Mouse (Mus musculus) adrenal gland, adult 8-10 months (tissue): ENCODE measurements around the gene Dpp10. TPM values are rescaled to one million over a fixed set of nuclear protein-coding genes. Genes with fewer than 3 reads are reported as not detected.

Experiments
- DNase-seq: peaks from one replicate; pipeline ENCODE4 v3.0.0; 2022
- total RNA-seq, 4 experiments: library from RNA; stranded (reverse); gene quantifications; 2 replicates each; pipeline ENCODE4 v1.2.4; 2022

Dpp10 gene
- under 1 TPM; 0.27 to 0.58 (median 0.33) TPM for total RNA-seq

- no peak for DNase-seq
These were observed at the start of gene Dpp10 for GRCm38 (mm10) chr1:124044925-124045640. TSS of gene Dpp10 (minus strand) at chr1:124045559.

GRCm38 (mm10) chr1:124048544-124048943 lies 3.2 kb upstream of the Dpp10 start:
- no peak for DNase-seq

GRCm38 (mm10) chr1:124045761-124046300 lies 472 bp upstream of the Dpp10 start:
- DNase-seq = no peak

GRCm38 (mm10) chr1:124044161-124044560 lies 1.2 kb downstream of the Dpp10 start:
- DNase-seq = no peak

GRCm38 (mm10) chr1:124043421-124043820 lies 1.9 kb downstream of the Dpp10 start:
- DNase-seq = no peak

GRCm38 (mm10) chr1:124041559-124041958 lies 3.8 kb downstream of the Dpp10 start:
- DNase-seq = no peak

- DNase-seq = no peak
These were observed 9.9 kb downstream of the Dpp10 start for GRCm38 (mm10) chr1:124035306-124035990.

- no peak for DNase-seq
These were observed 12.7 kb downstream of the Dpp10 start for GRCm38 (mm10) chr1:124032677-124033076.

- no peak for DNase-seq
These were observed 13.4 kb downstream of the Dpp10 start for GRCm38 (mm10) chr1:124031968-124032367.

GRCm38 (mm10) chr1:124002797-124003196 lies 42.6 kb downstream of the Dpp10 start:
- DNase-seq = no peak

- DNase-seq = no peak
These were observed 49.6 kb downstream of the Dpp10 start for GRCm38 (mm10) chr1:123995780-123996179.

- DNase-seq = no peak
These were observed 59.9 kb downstream of the Dpp10 start for GRCm38 (mm10) chr1:123985324-123986024.

- DNase-seq = no peak
These were observed 66.8 kb downstream of the Dpp10 start for GRCm38 (mm10) chr1:123978597-123978996.

- DNase-seq = no peak
These were observed 70.7 kb downstream of the Dpp10 start for GRCm38 (mm10) chr1:123974621-123975020.

- DNase-seq = no peak
These were observed 99.2 kb downstream of the Dpp10 start for GRCm38 (mm10) chr1:123946149-123946548.

GRCm38 (mm10) chr1:123940826-123941225 lies 104.5 kb downstream of the Dpp10 start:
- no peak for DNase-seq

- DNase-seq = no peak
These were observed 111.3 kb downstream of the Dpp10 start for GRCm38 (mm10) chr1:123933812-123934727.

GRCm38 (mm10) chr1:123928003-123928370 lies 117.4 kb downstream of the Dpp10 start:
- DNase-seq = no peak

GRCm38 (mm10) chr1:123927278-123928002 lies 117.9 kb downstream of the Dpp10 start:
- no peak for DNase-seq

- no peak for DNase-seq
These were observed 120.5 kb downstream of the Dpp10 start for GRCm38 (mm10) chr1:123924905-123925304.

- no peak for DNase-seq
These were observed 121.5 kb downstream of the Dpp10 start for GRCm38 (mm10) chr1:123923907-123924306.
